Mouse (Mus musculus) stomach, embryonic 15.5 days (tissue): ENCODE measurements around the gene Eif2s2. TPM values are rescaled to one million over a fixed set of nuclear protein-coding genes. Genes with fewer than 3 reads are reported as not detected.

Source experiments
- ATAC-seq: fragments of 200-750 bp; cut with Nextera tagmentation; 2 replicates; pipeline ENCODE4 v1.8.0; 2017; ENCODE audit warnings: low read depth, moderate number of reproducible peaks, moderate TSS enrichment; ENCODE audit not compliant: insufficient read depth, low FRiP score
- H3K27ac ChIP-seq: fragments of 300-500 bp; sonication (generic); 2 replicates; pipeline ENCODE4 v1.5.1; 2015; ENCODE audit warnings: mild to moderate bottlenecking, inconsistent platforms
- H3K27me3 ChIP-seq: fragments of 300-500 bp; sonication (generic); replicated peaks from 2 replicates; pipeline ENCODE4 v1.6.1; 2015; ENCODE audit warnings: inconsistent platforms
- H3K36me3 ChIP-seq: fragments of 300-500 bp; sonication (generic); 2 replicates; pipeline ENCODE4 v1.6.1; 2015; ENCODE audit warnings: inconsistent platforms
- H3K4me1 ChIP-seq: fragments of 300-500 bp; sonication (generic); 2 replicates; pipeline ENCODE4 v1.6.1; 2015; ENCODE audit warnings: inconsistent platforms
- H3K4me2 ChIP-seq: fragments of 300-500 bp; sonication (generic); 2 replicates; pipeline ENCODE4 v1.6.1; 2015; ENCODE audit warnings: mild to moderate bottlenecking, inconsistent platforms
- H3K4me3 ChIP-seq: fragments of 300-500 bp; sonication (generic); replicated peaks from 2 replicates; pipeline ENCODE4 v1.5.1; 2015; ENCODE audit warnings: inconsistent platforms
- H3K9ac ChIP-seq: fragments of 300-500 bp; sonication (generic); 2 replicates; pipeline ENCODE4 v1.6.1; 2015; ENCODE audit warnings: inconsistent platforms
- H3K9me3 ChIP-seq: fragments of 300-500 bp; sonication (generic); 2 replicates; pipeline ENCODE4 v1.6.1; 2016; ENCODE audit warnings: inconsistent platforms
- WGBS: fragments of 180-500 bp; shearing (Covaris S2); methylation state at CpG from one replicate; pipeline ENCODE4 v1.1.7; 2015; 5-methylcytosine and 5-hydroxymethylcytosine counted together
- polyA plus RNA-seq: library from polyadenylated mRNA; unstranded; fragments of >200 nt; fragmentation: Nextera tagmentation; extraction: Ambion mirVana; gene quantifications from 2 replicates; pipeline ENCODE4 v1.2.1, GENCODE M21; 2015

The Eif2s2 gene
- polyA plus RNA-seq, 1 experiment from 2014 or later = 94.8 TPM

- Histone ChIP-seq H3K9ac (no peak overlapping the region), H3K4me2 (no peak overlapping the region), H3K4me3 (no peak overlapping the region), H3K9me3 (no peaks in the 10 kb centered on the region), H3K27me3 (no peaks in the 10 kb centered on the region), H3K27ac (no peak overlapping the region), H3K4me1 (no peaks in the 10 kb centered on the region), H3K36me3 (peaks cover 24% of the 10 kb centered on the region)
- ATAC-seq = no peak
- 73% methylated on average over 2 of the region's 2 CpGs for WGBS
These were observed 16.1 kb downstream of the Eif2s2 start for GRCm38 (mm10) chr2:154876621-154877020.

DNA sequence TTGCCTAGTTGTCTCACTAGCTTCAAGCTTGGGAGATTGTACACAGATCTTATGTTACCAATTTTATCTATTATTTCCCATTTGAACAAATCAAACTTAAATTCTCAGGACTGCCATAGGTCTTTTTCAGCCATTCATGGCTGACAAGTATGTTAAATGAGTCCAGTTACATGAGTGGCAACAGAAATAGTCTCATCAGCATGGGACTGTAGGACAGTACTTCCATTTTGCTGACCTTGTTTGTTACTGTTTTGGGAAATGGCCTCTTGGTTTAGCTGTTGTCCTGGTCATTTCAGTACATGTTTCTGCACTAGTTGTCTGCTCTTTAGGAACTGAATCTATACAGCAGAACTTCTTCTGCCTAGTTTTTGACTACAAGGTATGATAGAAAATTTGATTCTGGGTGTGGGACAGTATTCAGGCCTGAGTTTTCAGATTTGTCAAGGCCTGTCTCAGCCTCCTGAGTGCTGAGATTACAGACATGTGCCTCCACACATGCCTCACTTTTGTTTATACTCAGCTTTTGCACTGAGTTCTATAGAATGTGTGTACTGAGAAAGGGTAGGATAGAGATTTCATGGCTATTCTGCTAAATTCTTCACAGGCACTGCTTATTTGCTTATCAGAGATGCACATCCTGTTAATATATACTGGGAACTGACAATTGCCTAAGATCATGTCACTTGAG, 22.6 kb downstream of the Eif2s2 start:
- Histone ChIP-seq H3K4me3 (no peak overlapping the region), H3K9ac (no peak overlapping the region), H3K4me1 (no peaks in the 10 kb centered on the region), H3K27ac (no peak overlapping the region), H3K9me3 (no peaks in the 10 kb centered on the region), H3K36me3 (peaks cover 64% of the 10 kb centered on the region), H3K4me2 (no peak overlapping the region), H3K27me3 (no peaks in the 10 kb centered on the region)
- ATAC-seq = no peak

GRCm38 (mm10) chr2:154868106-154868505, 24.6 kb downstream of the Eif2s2 start:
- WGBS = 91% methylated on average over 1 of the region's 1 CpGs
- Histone ChIP-seq H3K9ac (no peak overlapping the region), H3K27ac (no peak overlapping the region), H3K4me1 (no peaks in the 10 kb centered on the region), H3K4me3 (no peak overlapping the region), H3K36me3 (peaks cover 66% of the 10 kb centered on the region), H3K4me2 (no peak overlapping the region), H3K27me3 (no peaks in the 10 kb centered on the region), H3K9me3 (no peaks in the 10 kb centered on the region)
- no peak for ATAC-seq

DNA sequence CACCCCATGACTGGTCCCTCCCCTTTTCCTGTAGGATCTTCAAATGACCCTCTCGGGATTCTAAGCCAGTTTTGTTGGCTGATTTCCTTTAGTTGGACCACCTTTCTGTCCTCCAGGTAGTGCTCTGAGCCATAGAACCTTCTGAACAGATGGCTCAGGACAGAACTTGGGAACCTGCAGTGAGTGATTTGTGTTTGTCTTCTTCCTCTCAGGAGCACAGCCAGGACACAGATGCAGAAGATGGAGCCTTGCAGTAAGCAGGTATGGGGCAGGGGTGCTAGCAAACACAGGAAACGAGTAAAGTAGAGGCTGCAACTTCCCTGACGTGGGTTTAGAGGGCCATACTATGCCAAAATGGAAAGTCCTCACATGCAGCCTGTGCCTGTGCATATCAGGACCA, 27.0 kb downstream of the Eif2s2 start:
- Histone ChIP-seq H3K9ac (no peak overlapping the region), H3K27ac (no peak overlapping the region), H3K4me1 (no peaks in the 10 kb centered on the region), H3K36me3 (peaks cover 61% of the 10 kb centered on the region), H3K4me2 (no peak overlapping the region), H3K9me3 (no peaks in the 10 kb centered on the region), H3K4me3 (no peak overlapping the region), H3K27me3 (no peaks in the 10 kb centered on the region)
- no peak for ATAC-seq
- 76% methylated on average over 3 of the region's 3 CpGs for WGBS

DNA sequence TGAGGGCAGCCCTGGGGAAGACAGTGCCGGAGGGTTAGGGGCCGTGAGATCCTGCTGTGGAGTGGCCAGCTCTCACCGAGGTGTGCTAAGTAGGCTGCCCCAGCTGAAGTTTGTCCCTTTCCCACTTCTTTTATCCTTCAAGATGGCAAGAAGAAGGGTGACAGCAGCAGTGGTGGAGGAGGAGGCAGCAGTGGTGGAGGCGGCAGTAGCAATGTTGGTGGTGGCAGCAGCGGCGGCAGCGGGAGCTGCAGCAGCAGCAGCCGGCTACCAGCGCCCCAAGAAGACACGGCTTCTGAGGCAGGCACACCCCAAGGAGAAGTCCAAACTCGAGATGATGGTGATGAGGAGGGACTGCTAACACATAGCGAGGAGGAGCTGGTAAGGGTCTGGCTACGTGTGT, 29.1 kb downstream of the Eif2s2 start:
- no peaks in the 10 kb centered on the region for H3K4me1 ChIP-seq
- H3K4me3 ChIP-seq = no peak overlapping the region
- no peak for ATAC-seq
- H3K4me2 ChIP-seq = no peak overlapping the region
- H3K9me3 ChIP-seq = no peaks in the 10 kb centered on the region
- H3K9ac ChIP-seq = no peak overlapping the region
- no peak overlapping the region for H3K27ac ChIP-seq
- H3K36me3 ChIP-seq = peaks cover 56% of the 10 kb centered on the region
- WGBS = 92% methylated on average over 13 of the region's 13 CpGs
- H3K27me3 ChIP-seq = no peaks in the 10 kb centered on the region

DNA sequence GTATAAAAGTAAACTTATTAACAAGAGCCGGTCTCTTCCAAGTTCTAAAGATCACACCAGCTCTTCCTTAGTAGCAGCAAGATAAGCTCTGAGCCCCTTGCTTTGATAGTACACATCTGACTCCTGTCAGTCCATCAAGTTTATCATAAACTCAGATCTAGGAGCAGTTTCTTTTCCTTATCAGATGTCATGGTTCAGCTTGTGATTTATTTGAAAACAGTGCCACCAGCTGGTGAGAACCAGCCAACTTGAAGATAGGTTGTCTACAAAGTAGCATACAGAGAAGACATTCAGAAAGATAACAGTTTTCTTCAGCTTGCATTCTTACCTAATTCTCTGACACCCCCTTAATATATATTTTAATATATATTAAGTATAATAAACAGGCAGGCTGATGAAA, 37.4 kb downstream of the Eif2s2 start:
- 67% methylated on average over 1 of the region's 1 CpGs for WGBS
- no peaks in the 10 kb centered on the region for H3K27me3 ChIP-seq
- H3K4me1 ChIP-seq = no peaks in the 10 kb centered on the region
- H3K36me3 ChIP-seq = peaks cover 9% of the 10 kb centered on the region
- H3K4me2 ChIP-seq = no peak overlapping the region
- no peak overlapping the region for H3K9ac ChIP-seq
- H3K27ac ChIP-seq = no peak overlapping the region
- no peak for ATAC-seq
- H3K4me3 ChIP-seq = no peak overlapping the region
- H3K9me3 ChIP-seq = no peaks in the 10 kb centered on the region

GRCm38 (mm10) chr2:154848086-154848485, 44.6 kb downstream of the Eif2s2 start:
- Histone ChIP-seq H3K4me1 (no peaks in the 10 kb centered on the region), H3K4me3 (no peak overlapping the region), H3K27ac (no peak overlapping the region), H3K9me3 (no peaks in the 10 kb centered on the region), H3K9ac (no peak overlapping the region), H3K27me3 (no peaks in the 10 kb centered on the region), H3K36me3 (peaks cover 3% of the 10 kb centered on the region; the same call in 1 of the 2 replicates), H3K4me2 (no peak overlapping the region)
- no peak for ATAC-seq

DNA sequence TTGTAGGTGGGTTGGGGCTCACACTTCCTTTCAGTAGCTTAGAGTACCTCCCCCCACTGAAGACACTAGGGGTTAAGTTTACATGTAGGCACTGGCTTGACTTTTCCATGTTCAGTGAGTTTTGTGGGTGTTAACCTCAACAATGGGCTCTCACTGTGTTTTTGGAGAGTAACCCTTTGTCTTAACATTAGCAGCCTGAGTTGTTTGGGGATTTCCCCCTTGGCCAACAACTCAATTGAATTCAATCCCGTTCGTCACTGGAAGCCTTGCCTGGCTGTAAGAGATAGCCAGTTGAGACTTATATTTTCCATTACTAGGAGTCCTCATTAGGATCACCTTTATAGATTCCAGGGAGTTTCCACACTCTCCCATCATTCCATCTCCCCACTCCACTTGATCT, 56.2 kb downstream of the Eif2s2 start:
- WGBS = 95% methylated on average over 2 of the region's 2 CpGs

DNA sequence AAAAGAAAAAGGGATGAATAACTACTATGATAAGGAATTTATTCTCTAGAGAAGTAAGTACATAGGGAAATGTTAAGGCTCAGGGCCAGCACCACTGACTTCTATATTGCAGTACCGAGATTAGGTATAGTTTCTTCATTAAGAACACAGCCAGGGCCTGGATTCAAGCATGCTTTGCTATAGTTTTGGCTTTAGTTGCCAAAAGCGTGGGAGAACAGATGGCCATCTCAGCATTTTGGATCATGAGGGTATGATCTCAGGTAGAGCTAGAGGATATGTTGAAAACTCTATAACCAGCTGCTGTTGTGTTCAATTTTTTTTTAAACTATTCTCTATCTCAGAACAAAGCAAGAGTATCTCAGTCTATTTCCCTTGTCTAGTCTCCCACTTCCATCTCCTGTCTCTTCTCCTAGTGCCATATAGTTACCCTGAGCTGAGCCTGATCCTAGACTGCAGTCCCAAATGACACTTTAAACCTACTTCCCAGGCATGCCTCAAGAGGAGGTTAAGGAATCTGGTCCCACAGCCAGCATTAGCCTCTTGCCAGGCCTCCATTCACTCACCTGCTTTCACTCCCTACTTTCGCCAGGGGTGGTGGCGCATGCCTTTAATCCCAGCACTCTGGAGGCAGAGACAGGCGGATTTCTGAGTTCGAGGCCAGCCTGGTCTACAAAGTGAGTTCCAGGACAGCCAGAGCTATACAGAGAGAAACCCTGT, 58.4 kb downstream of the Eif2s2 start:
- Histone ChIP-seq H3K27me3 (no peaks in the 10 kb centered on the region), H3K4me1 (0 out of 2 replicates have a peak, but pooled peaks cover 3% of the 10 kb centered on the region), H3K4me3 (no peak overlapping the region), H3K4me2 (no peak overlapping the region), H3K9ac (no peak overlapping the region), H3K36me3 (no peaks in the 10 kb centered on the region), H3K27ac (no peak overlapping the region), H3K9me3 (no peaks in the 10 kb centered on the region)
- no peak for ATAC-seq
- 92% methylated on average over 6 of the region's 6 CpGs for WGBS

More for the DNA sequence above, 56.2 kb downstream of the Eif2s2 start:
- Histone ChIP-seq H3K27ac (no peak overlapping the region), H3K4me3 (no peak overlapping the region), H3K36me3 (no peaks in the 10 kb centered on the region), H3K9me3 (no peaks in the 10 kb centered on the region; the same call in 1 of the 2 replicates), H3K4me1 (0 out of 2 replicates have a peak, but pooled peaks cover 3% of the 10 kb centered on the region), H3K9ac (no peak overlapping the region), H3K4me2 (no peak overlapping the region), H3K27me3 (no peaks in the 10 kb centered on the region)
- ATAC-seq = no peak

GRCm38 (mm10) chr2:154832471-154832870, 60.3 kb downstream of the Eif2s2 start:
- ATAC-seq = no peak
- Histone ChIP-seq H3K4me1 (0 out of 2 replicates have a peak, but pooled peaks cover 3% of the 10 kb centered on the region), H3K27ac (no peak overlapping the region), H3K9me3 (no peaks in the 10 kb centered on the region), H3K27me3 (no peaks in the 10 kb centered on the region), H3K9ac (no peak overlapping the region), H3K36me3 (no peaks in the 10 kb centered on the region), H3K4me3 (no peak overlapping the region), H3K4me2 (no peak overlapping the region)
- WGBS = 71% methylated on average over 4 of the region's 4 CpGs

DNA sequence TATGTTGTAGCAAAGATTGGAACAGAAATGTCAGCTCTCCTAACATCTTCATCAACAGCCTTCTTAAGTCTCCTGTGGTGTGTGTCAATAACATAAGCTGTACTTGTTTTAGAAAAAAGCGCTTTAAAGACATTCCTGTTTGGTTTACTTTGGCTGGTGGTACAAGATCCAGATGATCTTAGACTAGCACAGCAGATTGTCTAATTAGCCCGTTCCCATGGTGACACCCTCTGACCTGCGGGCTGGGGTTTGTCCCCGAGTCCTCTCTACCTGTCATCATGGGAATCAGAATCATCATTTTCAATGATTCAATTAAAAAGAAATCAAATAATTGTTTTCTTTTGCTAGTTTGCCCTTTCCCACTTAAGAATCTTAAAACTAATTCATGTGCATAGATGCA, 65.2 kb downstream of the Eif2s2 start:
- no peak for ATAC-seq
- H3K4me2 ChIP-seq = no peak overlapping the region
- no peaks in the 10 kb centered on the region for H3K9me3 ChIP-seq
- H3K4me1 ChIP-seq = no peaks in the 10 kb centered on the region; the same call in 1 of the 2 replicates
- no peaks in the 10 kb centered on the region for H3K36me3 ChIP-seq
- 76% methylated on average over 4 of the region's 4 CpGs for WGBS
- no peak overlapping the region for H3K4me3 ChIP-seq
- no peak overlapping the region for H3K27ac ChIP-seq
- no peaks in the 10 kb centered on the region for H3K27me3 ChIP-seq
- no peak overlapping the region for H3K9ac ChIP-seq

- no peaks in the 10 kb centered on the region for H3K27me3 ChIP-seq
- ATAC-seq = no peak
- H3K4me3 ChIP-seq = no peak overlapping the region
- 71% methylated on average over 1 of the region's 1 CpGs for WGBS
- no peaks in the 10 kb centered on the region for H3K36me3 ChIP-seq
- H3K4me1 ChIP-seq = no peaks in the 10 kb centered on the region; the same call in 1 of the 2 replicates
- no peak overlapping the region for H3K9ac ChIP-seq
- H3K27ac ChIP-seq = no peak overlapping the region
- no peak overlapping the region for H3K4me2 ChIP-seq
- no peaks in the 10 kb centered on the region for H3K9me3 ChIP-seq
These were observed 66.6 kb downstream of the Eif2s2 start for GRCm38 (mm10) chr2:154826054-154826538.
